Mouse (Mus musculus): ENCODE results near the gene Fam222b. TPM values are rescaled to one million over a fixed set of nuclear protein-coding genes. Genes with fewer than 3 reads are reported as not detected.

The Fam222b gene
- polyA plus RNA-seq, 1 experiment from 2014 or later, result 28.7 TPM

DNA sequence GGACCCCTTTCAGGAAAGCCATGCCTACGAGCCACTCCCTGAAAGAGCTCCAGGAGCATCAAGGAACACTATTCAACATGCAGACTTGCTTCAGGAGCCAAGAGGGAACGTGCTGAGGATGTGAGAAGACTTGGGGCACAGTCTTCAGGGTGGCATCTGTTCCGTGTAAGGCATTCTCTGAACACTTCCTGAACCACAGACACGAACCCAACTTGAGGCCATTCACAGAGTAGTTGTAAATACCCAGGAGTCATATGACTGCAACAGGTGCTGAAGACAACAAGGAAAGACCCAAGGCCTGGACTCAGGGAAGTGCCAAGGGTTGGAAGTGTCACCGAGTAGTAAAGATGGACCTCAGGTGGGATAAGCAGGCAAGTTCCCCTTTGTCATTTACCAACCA lies 26.9 kb upstream of the Fam222b start:
- 85% methylated on average over 5 of the region's 5 CpGs for WGBS
- no peak overlapping the region for H3K9ac ChIP-seq
- no peaks in the 10 kb centered on the region for H3K4me1 ChIP-seq (replicated peaks; ENCODE audit: control insufficient read depth, insufficient read depth, low read length)
- peaks cover 15% of the 10 kb centered on the region for H3K36me3 ChIP-seq (replicated peaks; ENCODE audit: control insufficient read depth, insufficient read depth)
- H3K4me2 ChIP-seq (replicated peaks), result no peak overlapping the region
- H3K27ac ChIP-seq, result no peak overlapping the region
- DNase-seq (ENCODE audit: low spot score), result no peak
- no peaks in the 10 kb centered on the region for H3K27me3 ChIP-seq (ENCODE audit: control insufficient read depth, insufficient read depth, low read length)
- no peak for ATAC-seq (ENCODE audit: low FRiP score)
- no peaks in the 10 kb centered on the region for H3K9me3 ChIP-seq (ENCODE audit: control insufficient read depth, low read length)
- H3K4me3 ChIP-seq (replicated peaks; ENCODE audit: low read length), result no peak overlapping the region

DNA sequence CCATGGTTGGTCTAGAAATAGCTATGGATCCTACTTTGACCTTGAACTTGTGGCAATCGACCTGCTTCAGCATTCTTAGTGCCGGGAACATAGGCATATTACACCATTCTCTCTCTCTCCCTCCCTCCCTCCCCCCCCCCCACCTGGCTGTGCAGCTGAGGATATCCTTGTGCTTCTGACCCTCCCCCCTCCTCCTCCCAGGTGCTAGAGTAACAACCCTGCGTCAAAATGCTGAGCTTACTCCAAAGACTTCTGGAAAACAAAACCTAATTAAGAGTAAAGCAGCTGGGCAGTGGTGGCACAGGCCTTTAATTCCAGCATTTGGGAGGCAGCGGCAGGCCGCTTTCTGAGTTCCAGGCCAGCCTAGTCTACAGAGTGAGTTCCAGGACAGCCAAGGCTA lies 25.3 kb upstream of the Fam222b start:
- 87% methylated on average over 5 of the region's 5 CpGs for WGBS
- no peak overlapping the region for H3K4me3 ChIP-seq (replicated peaks; ENCODE audit: low read length)
- no peak for ATAC-seq (ENCODE audit: low FRiP score)
- no peaks in the 10 kb centered on the region for H3K4me1 ChIP-seq (replicated peaks; ENCODE audit: control insufficient read depth, insufficient read depth, low read length)
- DNase-seq (ENCODE audit: low spot score), result no peak
- no peak overlapping the region for H3K9ac ChIP-seq
- no peak overlapping the region for H3K4me2 ChIP-seq (replicated peaks)
- no peaks in the 10 kb centered on the region for H3K27me3 ChIP-seq (ENCODE audit: control insufficient read depth, insufficient read depth, low read length)
- peaks cover 31% of the 10 kb centered on the region for H3K36me3 ChIP-seq (replicated peaks; ENCODE audit: control insufficient read depth, insufficient read depth)
- no peaks in the 10 kb centered on the region for H3K9me3 ChIP-seq (ENCODE audit: control insufficient read depth, low read length)
- no peak overlapping the region for H3K27ac ChIP-seq

- Histone ChIP-seq H3K9me3 (ENCODE audit: control insufficient read depth, low read length) (no peaks in the 10 kb centered on the region), H3K4me1 (replicated peaks; ENCODE audit: control insufficient read depth, insufficient read depth, low read length) (no peaks in the 10 kb centered on the region), H3K36me3 (replicated peaks; ENCODE audit: control insufficient read depth, insufficient read depth) (peaks cover 36% of the 10 kb centered on the region), H3K27me3 (ENCODE audit: control insufficient read depth, insufficient read depth, low read length) (no peaks in the 10 kb centered on the region), H3K4me3 (replicated peaks; ENCODE audit: low read length) (no peak overlapping the region), H3K9ac (no peak overlapping the region), H3K27ac (no peak overlapping the region), H3K4me2 (replicated peaks) (no peak overlapping the region)
- ATAC-seq (ENCODE audit: low FRiP score) (no peak), DNase-seq (ENCODE audit: low spot score) (no peak)
- 82% methylated on average over 6 of the region's 6 CpGs for WGBS
Measured at GRCm38 (mm10) chr11:78069646-78070045, 24.8 kb upstream of the Fam222b start.

- no peaks in the 10 kb centered on the region for H3K4me1 ChIP-seq (replicated peaks; ENCODE audit: control insufficient read depth, insufficient read depth, low read length)
- WGBS, result 87% methylated on average over 5 of the region's 5 CpGs
- no peak overlapping the region for H3K4me3 ChIP-seq (replicated peaks; ENCODE audit: low read length)
- peaks cover 56% of the 10 kb centered on the region for H3K36me3 ChIP-seq (replicated peaks; ENCODE audit: control insufficient read depth, insufficient read depth)
- DNase-seq (ENCODE audit: low spot score), result no peak
- H3K9me3 ChIP-seq (ENCODE audit: control insufficient read depth, low read length), result no peaks in the 10 kb centered on the region
- ATAC-seq (ENCODE audit: low FRiP score), result no peak
- no peaks in the 10 kb centered on the region for H3K27me3 ChIP-seq (ENCODE audit: control insufficient read depth, insufficient read depth, low read length)
- H3K4me2 ChIP-seq (replicated peaks), result no peak overlapping the region
- no peak overlapping the region for H3K27ac ChIP-seq
- H3K9ac ChIP-seq, result no peak overlapping the region
Measured at GRCm38 (mm10) chr11:78071938-78072337, 22.5 kb upstream of the Fam222b start.

DNA sequence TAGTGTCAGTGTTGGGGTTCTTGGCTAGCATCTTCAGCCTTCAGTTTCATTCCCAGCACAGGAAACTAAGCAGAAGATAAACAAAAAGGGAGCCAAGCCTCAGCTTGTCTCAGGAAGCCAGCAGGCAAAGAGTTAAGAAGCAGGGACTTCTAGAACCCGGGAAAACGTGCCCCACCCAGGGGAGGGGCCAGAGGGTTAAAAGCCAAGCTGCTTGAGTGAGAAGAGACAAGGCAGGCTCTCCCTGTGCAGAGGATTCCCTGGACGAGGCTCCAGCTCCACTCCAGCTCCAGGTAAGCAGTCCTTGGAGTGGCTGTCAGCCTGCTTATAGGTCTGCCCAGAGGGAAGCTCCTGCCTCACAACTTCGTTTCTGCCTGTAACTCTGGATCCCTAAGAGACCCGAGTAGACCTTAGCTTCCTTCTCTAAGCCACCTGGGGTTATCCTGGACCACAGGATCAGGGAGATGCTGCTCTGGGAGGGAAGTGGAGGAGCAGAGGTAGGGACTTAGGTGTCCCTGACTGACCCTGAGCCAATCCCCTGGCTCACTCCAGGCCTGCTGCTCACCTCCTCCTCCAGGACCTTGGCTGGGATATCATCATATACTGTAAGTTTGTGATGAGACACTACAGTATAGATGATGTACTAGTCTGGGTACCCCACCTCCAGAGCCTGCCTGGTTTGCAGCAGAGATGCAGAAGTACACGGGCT lies 21.9 kb upstream of the Fam222b start:
- no peak overlapping the region for H3K4me2 ChIP-seq (replicated peaks)
- H3K27me3 ChIP-seq (ENCODE audit: control insufficient read depth, insufficient read depth, low read length), result no peaks in the 10 kb centered on the region
- 36% methylated on average over 6 of the region's 6 CpGs for WGBS
- H3K9me3 ChIP-seq (ENCODE audit: control insufficient read depth, low read length), result no peaks in the 10 kb centered on the region
- H3K36me3 ChIP-seq (replicated peaks; ENCODE audit: control insufficient read depth, insufficient read depth), result peaks cover 62% of the 10 kb centered on the region
- H3K4me1 ChIP-seq (replicated peaks; ENCODE audit: control insufficient read depth, insufficient read depth, low read length), result no peaks in the 10 kb centered on the region
- H3K4me3 ChIP-seq (replicated peaks; ENCODE audit: low read length), result no peak overlapping the region
- no peak overlapping the region for H3K27ac ChIP-seq
- DNase-seq (ENCODE audit: low spot score) (no peak), ATAC-seq (ENCODE audit: low FRiP score) (no peak)
- no peak overlapping the region for H3K9ac ChIP-seq

DNA sequence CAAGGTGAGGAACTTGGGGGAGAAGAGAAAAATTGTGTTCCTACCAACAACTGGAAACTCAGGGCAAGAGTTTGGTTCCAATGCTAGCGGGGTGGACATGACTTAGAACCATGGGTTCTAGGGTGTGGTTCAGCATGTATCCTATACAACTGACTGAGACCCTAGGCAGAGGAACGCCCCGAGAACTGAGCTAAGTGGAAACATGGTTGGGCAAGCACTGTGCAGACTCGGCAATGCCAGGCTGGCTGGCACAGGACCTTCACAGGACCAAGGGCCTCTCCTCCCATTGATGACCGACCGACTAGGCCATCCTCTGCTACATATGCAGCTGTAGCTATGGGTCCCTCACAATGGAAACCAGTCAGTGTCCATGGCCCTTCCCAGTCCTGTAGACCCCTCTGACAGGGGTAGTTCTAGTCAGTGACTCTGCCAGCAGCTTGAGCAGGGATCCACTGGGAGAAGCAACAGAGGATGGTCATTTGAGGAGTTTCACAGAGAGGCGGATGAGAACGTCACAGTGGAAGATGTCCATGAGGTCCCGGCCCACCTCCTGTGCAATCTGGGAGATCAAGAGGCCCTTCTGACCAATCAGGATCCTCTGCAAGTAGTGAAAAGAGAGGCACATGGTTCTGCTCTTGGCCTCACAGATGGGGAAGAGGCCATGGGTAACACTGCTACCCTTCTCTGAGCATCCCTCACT lies 20.7 kb upstream of the Fam222b start:
- H3K4me2 ChIP-seq (replicated peaks), result no peak overlapping the region
- no peak for DNase-seq (ENCODE audit: low spot score)
- no peaks in the 10 kb centered on the region for H3K9me3 ChIP-seq (ENCODE audit: control insufficient read depth, low read length)
- peaks cover 65% of the 10 kb centered on the region for H3K36me3 ChIP-seq (replicated peaks; ENCODE audit: control insufficient read depth, insufficient read depth)
- ATAC-seq (ENCODE audit: low FRiP score), result no peak
- H3K9ac ChIP-seq, result no peak overlapping the region
- H3K27me3 ChIP-seq (ENCODE audit: control insufficient read depth, insufficient read depth, low read length), result no peaks in the 10 kb centered on the region
- WGBS, result 96% methylated on average over 9 of the region's 9 CpGs
- H3K4me3 ChIP-seq (replicated peaks; ENCODE audit: low read length), result no peak overlapping the region
- H3K27ac ChIP-seq, result no peak overlapping the region
- no peaks in the 10 kb centered on the region for H3K4me1 ChIP-seq (replicated peaks; ENCODE audit: control insufficient read depth, insufficient read depth, low read length)

DNA sequence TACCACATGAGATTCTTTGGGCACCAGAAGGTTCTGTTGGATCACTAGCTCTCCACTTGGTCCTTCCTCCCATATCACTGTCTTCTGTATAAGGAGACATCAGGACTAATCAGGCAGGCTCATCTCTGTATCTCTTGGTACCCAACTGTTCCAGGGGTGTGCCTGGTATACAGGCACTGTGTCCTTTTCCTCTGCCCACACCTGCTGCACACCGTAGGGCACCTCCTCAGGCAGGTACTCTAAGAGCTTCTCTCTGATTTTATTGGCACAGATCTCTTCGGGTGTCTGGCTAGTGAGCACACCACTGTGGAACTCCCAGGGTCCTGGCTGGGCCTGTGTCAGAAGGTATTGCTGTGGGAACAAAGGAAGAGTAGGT lies 20.2 kb upstream of the Fam222b start:
- ATAC-seq (ENCODE audit: low FRiP score), result no peak
- peaks cover 65% of the 10 kb centered on the region for H3K36me3 ChIP-seq (replicated peaks; ENCODE audit: control insufficient read depth, insufficient read depth)
- 95% methylated on average over 2 of the region's 2 CpGs for WGBS

GRCm38 (mm10) chr11:78074666-78075065 lies 19.8 kb upstream of the Fam222b start:
- no peak for DNase-seq (ENCODE audit: low spot score)
- Histone ChIP-seq H3K27me3 (ENCODE audit: control insufficient read depth, insufficient read depth, low read length) (no peaks in the 10 kb centered on the region), H3K9ac (no peak overlapping the region), H3K9me3 (ENCODE audit: control insufficient read depth, low read length) (no peaks in the 10 kb centered on the region), H3K27ac (no peak overlapping the region), H3K4me3 (replicated peaks; ENCODE audit: low read length) (no peak overlapping the region), H3K36me3 (replicated peaks; ENCODE audit: control insufficient read depth, insufficient read depth) (peaks cover 65% of the 10 kb centered on the region), H3K4me2 (replicated peaks) (no peak overlapping the region), H3K4me1 (replicated peaks; ENCODE audit: control insufficient read depth, insufficient read depth, low read length) (peaks cover 4% of the 10 kb centered on the region)
- no peak for ATAC-seq (ENCODE audit: low FRiP score)
- 89% methylated on average over 4 of the region's 4 CpGs for WGBS

More for the DNA sequence above, 20.2 kb upstream of the Fam222b start:
- DNase-seq (ENCODE audit: low spot score), result no peak
- Histone ChIP-seq H3K4me1 (replicated peaks; ENCODE audit: control insufficient read depth, insufficient read depth, low read length) (peaks cover under 1% of the 10 kb centered on the region), H3K4me3 (replicated peaks; ENCODE audit: low read length) (no peak overlapping the region), H3K4me2 (replicated peaks) (no peak overlapping the region), H3K27ac (no peak overlapping the region), H3K9ac (no peak overlapping the region), H3K27me3 (ENCODE audit: control insufficient read depth, insufficient read depth, low read length) (no peaks in the 10 kb centered on the region), H3K9me3 (ENCODE audit: control insufficient read depth, low read length) (no peaks in the 10 kb centered on the region)

DNA sequence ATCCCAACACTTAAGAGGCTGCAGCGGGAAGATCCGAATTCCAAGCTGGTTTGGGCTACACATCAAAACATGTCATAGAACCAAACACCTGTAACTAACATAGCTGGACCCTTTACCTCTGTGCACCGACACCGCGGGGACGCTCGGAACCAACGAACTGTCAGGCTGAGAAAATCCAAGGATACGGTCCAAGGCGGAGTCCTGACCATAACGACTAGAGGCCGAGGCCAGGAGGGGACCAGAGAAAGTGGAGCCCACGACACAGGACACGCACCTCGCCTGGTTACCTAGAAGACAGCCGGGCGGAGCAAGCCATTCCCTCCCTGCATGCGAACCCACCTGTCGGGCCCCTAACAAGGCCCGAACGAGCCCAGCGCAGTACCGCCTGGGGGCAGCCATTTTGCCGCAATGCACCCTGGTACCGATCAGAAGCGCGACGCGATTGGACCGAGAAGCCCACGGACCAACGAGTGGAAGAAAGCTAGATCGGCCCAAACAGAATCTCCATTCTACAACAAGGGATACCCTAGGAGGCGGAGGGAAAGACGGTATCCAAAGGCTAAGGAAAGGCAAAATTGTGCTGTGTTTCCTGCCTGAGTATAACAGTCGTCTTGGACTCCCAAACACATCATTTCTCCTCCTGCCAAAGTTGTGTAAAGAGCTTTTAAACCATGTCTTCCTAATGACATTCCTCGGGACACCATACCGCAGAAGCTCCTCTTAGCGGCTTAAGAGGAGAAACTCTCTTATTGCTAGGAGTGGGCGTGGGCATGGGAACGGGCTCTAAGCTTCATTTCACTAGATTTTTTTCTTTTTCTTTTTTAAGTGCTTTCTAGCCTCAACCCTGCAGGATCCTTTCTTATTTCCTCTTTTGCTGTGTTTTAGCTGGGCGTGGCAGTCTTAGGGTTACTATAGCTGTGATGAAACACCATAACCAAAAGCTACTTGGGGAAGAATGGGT lies 14.2 kb upstream of the Fam222b start, which contains the start of gene Eral1:
Gene Eral1 (minus strand): TSS at position 423 of the 961 bp plus-strand sequence.
- peak within 1 kb of the TSS; percentile 67 for H3K4me3 ChIP-seq (replicated peaks; ENCODE audit: low read length)
- ATAC-seq (ENCODE audit: low FRiP score) (peak; percentile 93), DNase-seq (ENCODE audit: low spot score) (peak; percentile 93)
- H3K27me3 ChIP-seq (ENCODE audit: control insufficient read depth, insufficient read depth, low read length), result 0 out of 2 replicates have a peak, but pooled peaks cover 3% of the 10 kb centered on the region
- peak within 1 kb of the TSS; percentile 71 for H3K4me2 ChIP-seq (replicated peaks)
- H3K4me1 ChIP-seq (replicated peaks; ENCODE audit: control insufficient read depth, insufficient read depth, low read length), result peaks cover 4% of the 10 kb centered on the region
- peak within 1 kb of the TSS; percentile 74 for H3K9ac ChIP-seq
- H3K27ac ChIP-seq, result peak within 1 kb of the TSS; percentile 85
- WGBS, result 1% methylated on average over 42 of the region's 42 CpGs
- no peaks in the 10 kb centered on the region for H3K9me3 ChIP-seq (ENCODE audit: control insufficient read depth, low read length)
- H3K36me3 ChIP-seq (replicated peaks; ENCODE audit: control insufficient read depth, insufficient read depth), result peaks cover 23% of the 10 kb centered on the region
